Mouse (Mus musculus) stomach, postnatal 0 days (tissue): ENCODE results near the gene Gm49486.

ENCODE experiments used
- CTCF ChIP-seq: IDR thresholded peaks from 2 replicates; pipeline ENCODE4 v1.5.1; 2016; ENCODE audit warnings: antibody characterized with exemption, low read depth, mild to moderate bottlenecking, moderate library complexity
- EP300 ChIP-seq: optimal IDR thresholded peaks from 2 replicates; pipeline ENCODE3; 2016; ENCODE audit warnings: antibody characterized with exemption

DNA sequence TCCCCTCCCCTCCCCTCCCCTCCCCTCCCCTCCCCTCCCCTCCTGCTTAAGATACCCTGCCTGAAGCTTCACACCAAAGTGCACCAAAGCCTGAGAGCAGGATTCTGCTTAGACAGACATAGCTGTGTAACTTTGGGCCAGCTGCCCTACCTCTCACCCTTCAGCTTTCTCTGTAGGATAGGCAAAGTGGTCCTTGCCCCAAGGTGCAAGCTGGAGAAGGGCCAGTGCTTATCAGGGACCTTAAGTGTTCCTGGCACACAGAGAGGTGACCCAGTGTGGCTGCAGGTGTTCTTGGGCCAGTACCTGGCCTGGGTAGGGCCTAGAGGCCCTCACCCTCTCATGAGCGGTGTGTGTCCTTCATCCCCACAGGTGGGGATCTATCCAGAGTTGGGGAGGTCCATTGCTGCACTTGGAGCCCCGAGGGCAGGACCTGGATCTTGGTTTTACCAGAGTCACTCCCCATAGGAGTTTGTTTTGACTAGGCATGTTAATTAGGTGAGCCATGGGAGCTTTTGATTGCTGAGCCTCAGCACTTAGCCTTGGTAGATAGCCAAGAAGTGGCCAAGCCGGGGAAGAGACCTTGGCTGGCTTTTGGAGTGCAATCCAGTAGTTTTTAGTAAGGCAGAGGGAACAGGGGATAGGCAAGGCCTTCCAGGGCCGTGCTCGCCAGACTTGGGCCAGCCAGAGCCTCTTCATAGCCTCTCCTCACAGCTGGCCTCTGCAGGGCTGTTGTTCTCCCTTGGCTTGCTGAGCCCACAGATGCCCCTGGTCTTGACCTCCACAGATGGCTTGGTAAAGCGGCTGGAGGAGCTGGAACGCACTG is 15.1 kb downstream of the Gm49486 start:
- TF ChIP-seq CTCF (no peak), EP300 (no peak)
